Mouse (Mus musculus) E14TG2a.4 (cell line): ENCODE measurements around the gene Gnaq.

ENCODE experiments used
- CTCF ChIP-seq: conservative IDR thresholded peaks from 2 replicates; pipeline ENCODE4 v1.5.1; 2014; ENCODE audit warnings: low read length
- NANOG ChIP-seq: IDR thresholded peaks from 2 replicates; pipeline ENCODE4 v1.6.1; 2014; ENCODE audit warnings: borderline replicate concordance, low read length, mixed read lengths
- POU5F1 ChIP-seq: IDR thresholded peaks from 2 replicates; pipeline ENCODE4 v1.6.1; 2014; ENCODE audit warnings: low read length, borderline replicate concordance

DNA sequence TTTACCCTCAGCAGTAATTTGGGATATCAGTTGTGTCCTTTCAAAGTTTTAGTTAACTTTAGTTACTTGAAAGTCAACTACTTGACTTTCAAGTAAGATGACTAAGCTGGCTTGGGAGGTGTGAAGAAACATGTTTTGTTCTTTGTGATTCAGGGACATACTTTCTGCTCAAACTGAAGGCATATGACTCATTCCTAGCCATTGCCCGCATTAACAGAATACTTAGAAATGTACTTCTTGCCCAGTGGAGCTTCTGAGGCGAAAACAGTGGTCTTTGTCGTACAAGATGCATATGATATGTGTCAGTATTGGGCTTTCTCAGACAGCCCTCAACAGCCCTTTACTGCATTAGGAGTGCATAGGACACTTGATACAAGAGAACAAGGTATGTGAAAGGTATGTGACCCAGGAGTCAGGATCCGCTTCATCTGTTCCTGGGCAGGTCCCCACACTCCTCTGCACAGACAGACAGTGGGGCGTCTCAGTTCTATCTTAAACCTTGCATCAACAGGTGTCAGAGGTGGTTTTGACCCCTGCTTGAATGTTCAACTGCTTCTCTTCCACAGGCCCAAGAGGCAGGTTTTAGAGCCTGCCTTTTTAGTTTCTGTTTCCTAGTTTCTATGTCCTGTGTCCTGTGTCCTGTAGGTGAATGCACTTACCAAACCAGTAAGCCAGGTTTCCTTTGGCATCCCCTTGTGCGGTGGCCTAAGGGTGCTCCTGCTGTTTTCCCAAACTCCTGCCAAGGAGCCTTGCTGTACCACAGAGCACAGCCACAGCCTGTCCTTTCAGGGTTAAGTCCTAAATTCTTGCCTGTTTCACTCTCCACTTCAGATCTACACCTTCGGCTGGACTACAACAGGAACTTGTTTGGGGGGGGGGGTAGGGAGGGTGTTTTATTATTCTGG is 72.4 kb downstream of the Gnaq start:
- TF ChIP-seq CTCF (no peak), POU5F1 (no peak), NANOG (no peak)
